27 mouse cellular contexts compared by ENCODE assay signal in the genomic region with DNA sequence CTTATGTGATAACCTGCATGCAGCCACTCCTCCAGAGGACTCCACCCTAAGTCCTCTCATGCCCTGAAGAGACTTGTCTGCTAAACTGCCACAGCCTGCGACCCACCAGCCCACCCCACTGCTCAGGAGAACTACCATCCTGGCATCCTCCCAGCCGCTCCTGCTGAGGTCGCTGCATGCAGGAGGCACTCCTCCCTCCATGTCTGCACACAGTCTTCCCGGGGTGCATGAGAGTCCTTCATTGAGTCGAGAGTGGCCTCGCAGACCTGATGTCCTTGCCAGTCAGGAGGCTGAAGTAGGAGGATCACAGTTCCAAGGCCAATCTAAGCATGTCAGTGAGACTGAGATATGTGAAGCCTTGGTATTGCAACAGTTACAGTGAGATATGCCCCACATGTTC. TPM values are rescaled to one million over a fixed set of nuclear protein-coding genes. Genes with fewer than 3 reads are reported as not detected.
DNase-seq lines count a peak whose midpoint lies in the region; ATAC-seq lines count a peak whose summit lies in the region.
"Had no signal": no experiment of that assay in that cellular context is flagged by ENCODE, and none has a peak within 500 bp of the region (broad histone marks: within the 10 kb centered on the region; RNA-seq: fewer than 3 reads in every experiment).

No protein-coding gene starts in this region.

- H3K27me3 ChIP-seq in heart, embryonic 15.5 days = no peaks in the 10 kb centered on the region
- no peaks in the 10 kb centered on the region for H3K27me3 ChIP-seq in midbrain, embryonic 13.5 days
- no peaks in the 10 kb centered on the region for H3K27me3 ChIP-seq in midbrain, embryonic 16.5 days (ENCODE audit: control insufficient read depth, insufficient read depth, low read depth, low read length)
- H3K27me3 ChIP-seq: forebrain, embryonic 15.5 days; hindbrain, embryonic 13.5 days; kidney, embryonic 15.5 days; limb, embryonic 13.5 days; lung, embryonic 15.5 days; midbrain, embryonic 15.5 days; Patski had no signal

- H3K36me3 ChIP-seq in heart, embryonic 15.5 days = peaks cover 18% of the 10 kb centered on the region; the same call in 1 of the 2 replicates
- peaks cover 48% of the 10 kb centered on the region for H3K36me3 ChIP-seq in midbrain, embryonic 13.5 days
- H3K36me3 ChIP-seq in midbrain, embryonic 16.5 days (ENCODE audit: control insufficient read depth, insufficient read depth, low read length) = peaks cover 13% of the 10 kb centered on the region

- H3K4me1 ChIP-seq in heart, embryonic 15.5 days (replicated peaks) = peaks cover 32% of the 10 kb centered on the region
- peaks cover 26% of the 10 kb centered on the region for H3K4me1 ChIP-seq in midbrain, embryonic 13.5 days (replicated peaks)
- peaks cover 2% of the 10 kb centered on the region; the same call in 1 of the 2 replicates for H3K4me1 ChIP-seq in midbrain, embryonic 16.5 days (ENCODE audit: control insufficient read depth, insufficient read depth, low read length)

- DNase-seq in heart, adult 9 months (ENCODE audit: low spot score in 2 of 2) = no peak
- peak; percentile 75 for DNase-seq in adrenal gland, adult 8-10 months
- DNase-seq in adrenal gland, postnatal 36 days = peak; percentile 65 to 67
- no peak for DNase-seq in embryo, embryonic 10.5 days (ENCODE audit: low spot score)
- DNase-seq in cerebellum, adult 18-20 months = no peak
- DNase-seq: cerebellum, postnatal 14 days; gastrocnemius, postnatal 25 days; heart, adult 11 months; heart, postnatal 36 days; kidney, postnatal 25 days; lung, postnatal 36 days; retina, postnatal 1 day; spleen, adult 18-20 months; thymus, postnatal 4 days had no signal

- 66% methylated on average over 6 of the region's 6 CpGs for WGBS in heart, embryonic 15.5 days
- 85% methylated on average over 6 of the region's 6 CpGs for WGBS in midbrain, embryonic 13.5 days
- 80% methylated on average over 6 of the region's 6 CpGs for WGBS in midbrain, embryonic 16.5 days

- H3K9ac ChIP-seq in heart, embryonic 15.5 days = no peak overlapping the region
- 0 out of 2 replicates have a peak overlapping the region, but pooled peaks have one; percentile 1 for H3K9ac ChIP-seq in midbrain, embryonic 13.5 days (replicated peaks)
- H3K9ac ChIP-seq in midbrain, embryonic 16.5 days (ENCODE audit: low read depth, low read length) = no peak overlapping the region
- H3K9ac ChIP-seq: forebrain, embryonic 15.5 days; hindbrain, embryonic 13.5 days; kidney, embryonic 15.5 days; limb, embryonic 13.5 days; lung, embryonic 15.5 days; midbrain, embryonic 15.5 days had no signal

- H3K4me2 ChIP-seq in heart, embryonic 15.5 days = no peak overlapping the region
- no peak overlapping the region for H3K4me2 ChIP-seq in midbrain, embryonic 13.5 days (replicated peaks)
- H3K4me2 ChIP-seq in midbrain, embryonic 16.5 days (ENCODE audit: low read length) = no peak overlapping the region
- H3K4me2 ChIP-seq: forebrain, embryonic 15.5 days; heart, embryonic 11.5 days; hindbrain, embryonic 13.5 days; kidney, embryonic 15.5 days; limb, embryonic 13.5 days; liver, embryonic 11.5 days; lung, embryonic 15.5 days; midbrain, embryonic 15.5 days had no signal

- H3K9me3 ChIP-seq in heart, embryonic 15.5 days (replicated peaks) = no peaks in the 10 kb centered on the region
- no peaks in the 10 kb centered on the region for H3K9me3 ChIP-seq in midbrain, embryonic 13.5 days
- H3K9me3 ChIP-seq in midbrain, embryonic 16.5 days (replicated peaks; ENCODE audit: control insufficient read depth, low read length, poor library complexity, severe bottlenecking) = no peaks in the 10 kb centered on the region
- H3K9me3 ChIP-seq: forebrain, embryonic 15.5 days; hindbrain, embryonic 13.5 days; kidney, embryonic 15.5 days; limb, embryonic 13.5 days; lung, embryonic 15.5 days; midbrain, embryonic 15.5 days had no signal

- H3K4me3 ChIP-seq in heart, embryonic 15.5 days = no peak overlapping the region
- H3K4me3 ChIP-seq in midbrain, embryonic 13.5 days (replicated peaks) = no peak overlapping the region
- no peak overlapping the region for H3K4me3 ChIP-seq in midbrain, embryonic 16.5 days (ENCODE audit: low read depth, low read length)
- H3K4me3 ChIP-seq: forebrain, embryonic 15.5 days; hindbrain, embryonic 13.5 days; kidney, embryonic 15.5 days; limb, embryonic 13.5 days; lung, embryonic 15.5 days; midbrain, embryonic 15.5 days had no signal

- 0 out of 2 replicates have a peak overlapping the region, but pooled peaks have one; percentile 1 for H3K27ac ChIP-seq in heart, embryonic 15.5 days
- no peak overlapping the region for H3K27ac ChIP-seq in midbrain, embryonic 13.5 days
- H3K27ac ChIP-seq in midbrain, embryonic 16.5 days (ENCODE audit: low read length) = no peak overlapping the region
- H3K27ac ChIP-seq: forebrain, embryonic 15.5 days; hindbrain, embryonic 13.5 days; kidney, embryonic 15.5 days; limb, embryonic 13.5 days; lung, embryonic 15.5 days; midbrain, embryonic 15.5 days had no signal

- ATAC-seq in heart, embryonic 15.5 days (replicated peaks; ENCODE audit: insufficient number of reproducible peaks, insufficient read depth, low FRiP score, low read depth) = no peak
- no peak for ATAC-seq in midbrain, embryonic 13.5 days
- no peak for ATAC-seq in midbrain, embryonic 16.5 days
- ATAC-seq: forebrain, embryonic 15.5 days; intestine, postnatal 0 days; midbrain, embryonic 15.5 days; Patski had no signal

RNA-seq across cellular contexts. Expression of gene Adgrl1, which starts 17.7 kb away (rescaled TPM):
- polyA plus RNA-seq in heart, embryonic 15.5 days (2015; fragmentation: Nextera tagmentation; extraction: Ambion mirVana) = 7.1 and 10.7 TPM in 2 replicates
- 45.1 and 46.1 TPM in 2 replicates for polyA plus RNA-seq in midbrain, embryonic 13.5 days (2015; fragmentation: Nextera tagmentation; extraction: Ambion mirVana)
- 54.8 and 59.8 TPM in 2 replicates for polyA plus RNA-seq in midbrain, embryonic 16.5 days (2015; fragmentation: Nextera tagmentation; extraction: Ambion mirVana)
- 100 to 1,000 TPM in 3 of 4 experiments, 10 to 100 TPM in 1; 90.5 to 113 (median 105) TPM for total RNA-seq in adrenal gland, adult 8-10 months (2022)
- 10 to 100 TPM; 62.4 to 73.4 TPM for total RNA-seq in adrenal gland, postnatal 36 days (2021)

RNA-seq across cellular contexts. Expression of gene Gm10644, which starts 37.4 kb away (rescaled TPM):
- polyA plus RNA-seq in heart, embryonic 15.5 days (2015; fragmentation: Nextera tagmentation; extraction: Ambion mirVana) = 0.76 and 0.93 TPM in 2 replicates
- polyA plus RNA-seq in midbrain, embryonic 13.5 days (2015; fragmentation: Nextera tagmentation; extraction: Ambion mirVana) = 0.70 and 0.94 TPM in 2 replicates
- polyA plus RNA-seq in midbrain, embryonic 16.5 days (2015; fragmentation: Nextera tagmentation; extraction: Ambion mirVana) = 0.58 and 0.69 TPM in 2 replicates
- total RNA-seq in adrenal gland, adult 8-10 months (2022) = 1 to 10 TPM; 1.5 to 2.2 (median 1.9) TPM
- total RNA-seq in adrenal gland, postnatal 36 days (2021) = 1 to 10 TPM in 1 of 2 experiments, under 1 TPM in 1; 0.46 to 1.9 TPM

RNA-seq across cellular contexts. Expression of gene Asf1b, which starts 37.7 kb away (rescaled TPM):
- 55.8 and 63.3 TPM in 2 replicates for polyA plus RNA-seq in heart, embryonic 15.5 days (2015; fragmentation: Nextera tagmentation; extraction: Ambion mirVana)
- 25.0 and 25.7 TPM in 2 replicates for polyA plus RNA-seq in midbrain, embryonic 13.5 days (2015; fragmentation: Nextera tagmentation; extraction: Ambion mirVana)
- polyA plus RNA-seq in midbrain, embryonic 16.5 days (2015; fragmentation: Nextera tagmentation; extraction: Ambion mirVana) = 6.1 and 6.7 TPM in 2 replicates
- total RNA-seq in adrenal gland, adult 8-10 months (2022) = 1 to 10 TPM; 1.1 to 2.7 (median 1.8) TPM
- 1 to 10 TPM; 3.4 to 4.5 TPM for total RNA-seq in adrenal gland, postnatal 36 days (2021)

RNA-seq across cellular contexts. Expression of gene Prkaca, which starts 55.2 kb away (rescaled TPM):
- 246 and 260 TPM in 2 replicates for polyA plus RNA-seq in heart, embryonic 15.5 days (2015; fragmentation: Nextera tagmentation; extraction: Ambion mirVana)
- polyA plus RNA-seq in midbrain, embryonic 13.5 days (2015; fragmentation: Nextera tagmentation; extraction: Ambion mirVana) = 177 and 189 TPM in 2 replicates
- 225 and 231 TPM in 2 replicates for polyA plus RNA-seq in midbrain, embryonic 16.5 days (2015; fragmentation: Nextera tagmentation; extraction: Ambion mirVana)
- 100 to 1,000 TPM; 240 to 263 (median 253) TPM for total RNA-seq in adrenal gland, adult 8-10 months (2022)
- total RNA-seq in adrenal gland, postnatal 36 days (2021) = 100 to 1,000 TPM; 234 to 305 TPM

Comparison
In these comparisons a context has a peak if more than half of its experiments do, and no peak if none do; other contexts are left out.
1. DNase-seq: peak in adrenal gland, adult 8-10 months (single experiment) and adrenal gland, postnatal 36 days (2 of 2); none in heart, adult 9 months (0 of 2), embryo, embryonic 10.5 days (single experiment) and cerebellum, adult 18-20 months (0 of 2).